Comparison of ENCODE assay signal across 8 mouse cellular contexts in genomic region chr9:66794629-66795463, GRCm38 (mm10). TPM values are rescaled to one million over a fixed set of nuclear protein-coding genes. Genes with fewer than 3 reads are reported as not detected.
DNase-seq lines count a peak whose midpoint lies in the region; ATAC-seq and TF ChIP-seq lines count a peak whose summit lies in the region.

No protein-coding gene starts in this region.

- H3K36me3 ChIP-seq in thymus, adult 2 months (ENCODE audit: control insufficient read depth, insufficient read depth, low read length): no peaks in the 10 kb centered on the region
- H3K36me3 ChIP-seq in intestine, embryonic 16.5 days (ENCODE audit: control insufficient read depth, insufficient read depth, low read length): no peaks in the 10 kb centered on the region
- peaks cover 7% of the 10 kb centered on the region for H3K36me3 ChIP-seq in neural tube, embryonic 12.5 days

- ATAC-seq in intestine, embryonic 16.5 days: peak; percentile 32
- ATAC-seq in neural tube, embryonic 12.5 days (ENCODE audit: low FRiP score, low read depth): peak; percentile 76

- peak overlapping the region; percentile 95 for H3K4me2 ChIP-seq in intestine, embryonic 16.5 days (ENCODE audit: low read depth, low read length)
- H3K4me2 ChIP-seq in neural tube, embryonic 12.5 days (replicated peaks): peak overlapping the region; percentile 74

- peak overlapping the region; percentile 77 for H3K4me3 ChIP-seq in thymus, adult 2 months (ENCODE audit: control insufficient read depth, insufficient read depth, low read length)
- H3K4me3 ChIP-seq in intestine, embryonic 16.5 days (ENCODE audit: low read length): peak overlapping the region; percentile 80
- peak overlapping the region; percentile 68 for H3K4me3 ChIP-seq in neural tube, embryonic 12.5 days

- H3K27ac ChIP-seq in thymus, adult 2 months (ENCODE audit: control insufficient read depth, insufficient read depth, low read length): no peak overlapping the region
- peak overlapping the region; percentile 94 for H3K27ac ChIP-seq in intestine, embryonic 16.5 days (ENCODE audit: low read length)
- H3K27ac ChIP-seq in neural tube, embryonic 12.5 days: peak overlapping the region; percentile 77; the same call in 1 of the 2 replicates

- TF ChIP-seq CTCF in thymus, adult 2 months (IDR thresholded peaks at IDR 0.05; ENCODE audit: borderline replicate concordance, control insufficient read depth, extremely low read depth, insufficient read depth, low read length, poor library complexity): no peak

- no peaks in the 10 kb centered on the region for H3K9me3 ChIP-seq in intestine, embryonic 16.5 days (ENCODE audit: control insufficient read depth, low read length)
- H3K9me3 ChIP-seq in neural tube, embryonic 12.5 days: no peaks in the 10 kb centered on the region

- TF ChIP-seq POLR2A in thymus, adult 2 months (IDR thresholded peaks at IDR 0.05; ENCODE audit: control insufficient read depth, extremely low read depth, insufficient read depth, low read length, poor library complexity): no peak

- 0 out of 2 replicates have a peak, but pooled peaks cover 4% of the 10 kb centered on the region for H3K4me1 ChIP-seq in thymus, adult 2 months (replicated peaks; ENCODE audit: control insufficient read depth, insufficient read depth, low read length)
- peaks cover 4% of the 10 kb centered on the region for H3K4me1 ChIP-seq in intestine, embryonic 16.5 days (ENCODE audit: control insufficient read depth, insufficient read depth, low read length)
- H3K4me1 ChIP-seq in neural tube, embryonic 12.5 days: peaks cover 9% of the 10 kb centered on the region; the same call in 1 of the 2 replicates

- 9% methylated on average over 43 of the region's 43 CpGs for WGBS in thymus, adult 2 months
- 2% methylated on average over 43 of the region's 43 CpGs for WGBS in intestine, embryonic 16.5 days
- 2% methylated on average over 43 of the region's 43 CpGs for WGBS in neural tube, embryonic 12.5 days

- peak; percentile 27 for DNase-seq in embryo, embryonic 11 days
- no peak for DNase-seq in embryo, embryonic 9.5 days (ENCODE audit: extremely low spot score)
- DNase-seq in thymus, adult 2 months: no peak
- no peak for DNase-seq in thymus, postnatal 14 days
- no peak for DNase-seq in layer of hippocampus, adult 11-12 months (ENCODE audit: low spot score)
- no peak for DNase-seq in thymus, postnatal 36 days

- peak overlapping the region; percentile 89 for H3K9ac ChIP-seq in intestine, embryonic 16.5 days (ENCODE audit: low read depth, low read length)
- H3K9ac ChIP-seq in neural tube, embryonic 12.5 days: peak overlapping the region; percentile 86

- no peaks in the 10 kb centered on the region for H3K27me3 ChIP-seq in thymus, adult 2 months (ENCODE audit: control insufficient read depth, insufficient read depth, low read length)
- no peaks in the 10 kb centered on the region for H3K27me3 ChIP-seq in intestine, embryonic 16.5 days (replicated peaks; ENCODE audit: control insufficient read depth, insufficient read depth, low read length)
- no peaks in the 10 kb centered on the region for H3K27me3 ChIP-seq in neural tube, embryonic 12.5 days (replicated peaks)

RNA-seq across cellular contexts. Expression of gene Aph1b, which starts 0.4 kb away (rescaled TPM):
- polyA plus RNA-seq in thymus, adult 2 months (2012; rRNA removed): 1.2 and 1.8 TPM in 2 replicates
- 10.2 and 11.2 TPM in 2 replicates for polyA plus RNA-seq in intestine, embryonic 16.5 days (2015; fragmentation: Nextera tagmentation; extraction: Ambion mirVana)
- 16.5 and 18.0 TPM in 2 replicates for polyA plus RNA-seq in neural tube, embryonic 12.5 days (2016; fragmentation: Nextera tagmentation; extraction: Ambion mirVana)

RNA-seq across cellular contexts. Expression of gene Gm10647, which starts 2.0 kb away (rescaled TPM):
- 0.07 TPM in 1 of 2 replicates, not detected in the other for polyA plus RNA-seq in thymus, adult 2 months (2012; rRNA removed)
- 0.29 and 0.55 TPM in 2 replicates for polyA plus RNA-seq in intestine, embryonic 16.5 days (2015; fragmentation: Nextera tagmentation; extraction: Ambion mirVana)
- polyA plus RNA-seq in neural tube, embryonic 12.5 days (2016; fragmentation: Nextera tagmentation; extraction: Ambion mirVana): 0.24 and 0.38 TPM in 2 replicates

RNA-seq across cellular contexts. Expression of gene Aph1c, which starts 39.7 kb away (rescaled TPM):
- polyA plus RNA-seq in thymus, adult 2 months (2012; rRNA removed): 1.1 and 1.5 TPM in 2 replicates
- 4.5 and 6.2 TPM in 2 replicates for polyA plus RNA-seq in intestine, embryonic 16.5 days (2015; fragmentation: Nextera tagmentation; extraction: Ambion mirVana)
- polyA plus RNA-seq in neural tube, embryonic 12.5 days (2016; fragmentation: Nextera tagmentation; extraction: Ambion mirVana): 2.0 and 2.2 TPM in 2 replicates
